Mouse (Mus musculus): Measurements from ENCODE around the gene Aldh6a1. TPM values are rescaled to one million over a fixed set of nuclear protein-coding genes. Genes with fewer than 3 reads are reported as not detected.

Aldh6a1 gene
- 100 to 1,000 TPM; 209 to 223 TPM for total RNA-seq (2021)
- long read RNA-seq, experiment 1, transcript Aldh6a1-201 (12 exons, 3,399 nt), result major isoform, 326 of 358 reads
- long read RNA-seq, experiment 1, partial matches to known transcripts, result 14 of 358 reads
- long read RNA-seq, experiment 1, other reads (novel, unspliced or antisense), result 18 of 358 reads
- long read RNA-seq, experiment 2, transcript Aldh6a1-201 (12 exons, 3,399 nt), result major isoform, 454 of 536 reads
- long read RNA-seq, experiment 2, partial matches to known transcripts, result 44 of 536 reads
- long read RNA-seq, experiment 2, other reads (novel, unspliced or antisense), result 38 of 536 reads

GRCm38 (mm10) chr12:84450718-84451646 lies at the start of gene Aldh6a1, which contains the start of gene Lin52:
Gene Aldh6a1 (minus strand): TSS chr12:84451004.
Gene Lin52 (plus strand): TSS chr12:84451422.
- DNase-seq (ENCODE audit: low spot score in 2 of 2), result peak; percentile 88 to 90

DNA sequence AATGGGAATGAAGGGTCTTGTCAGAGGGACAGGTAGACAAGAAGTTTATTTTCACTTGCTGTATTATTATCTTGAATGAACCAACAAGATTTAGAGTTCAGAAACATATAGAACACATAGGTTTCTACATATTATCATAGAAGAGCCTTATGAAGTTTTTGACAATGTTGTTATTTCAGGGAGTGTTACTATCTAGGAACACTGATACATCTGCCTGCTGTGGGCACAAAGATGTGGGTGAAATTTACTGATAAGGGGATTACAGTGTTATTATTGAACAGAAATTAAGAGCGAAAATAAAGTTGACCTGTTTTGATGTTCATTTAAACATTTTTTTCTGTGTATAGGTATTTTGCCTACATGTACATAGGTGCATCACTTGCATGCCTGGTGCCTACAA lies 46.0 kb upstream of the Aldh6a1 start:
- DNase-seq (ENCODE audit: low spot score in 2 of 2), result no peak

DNA sequence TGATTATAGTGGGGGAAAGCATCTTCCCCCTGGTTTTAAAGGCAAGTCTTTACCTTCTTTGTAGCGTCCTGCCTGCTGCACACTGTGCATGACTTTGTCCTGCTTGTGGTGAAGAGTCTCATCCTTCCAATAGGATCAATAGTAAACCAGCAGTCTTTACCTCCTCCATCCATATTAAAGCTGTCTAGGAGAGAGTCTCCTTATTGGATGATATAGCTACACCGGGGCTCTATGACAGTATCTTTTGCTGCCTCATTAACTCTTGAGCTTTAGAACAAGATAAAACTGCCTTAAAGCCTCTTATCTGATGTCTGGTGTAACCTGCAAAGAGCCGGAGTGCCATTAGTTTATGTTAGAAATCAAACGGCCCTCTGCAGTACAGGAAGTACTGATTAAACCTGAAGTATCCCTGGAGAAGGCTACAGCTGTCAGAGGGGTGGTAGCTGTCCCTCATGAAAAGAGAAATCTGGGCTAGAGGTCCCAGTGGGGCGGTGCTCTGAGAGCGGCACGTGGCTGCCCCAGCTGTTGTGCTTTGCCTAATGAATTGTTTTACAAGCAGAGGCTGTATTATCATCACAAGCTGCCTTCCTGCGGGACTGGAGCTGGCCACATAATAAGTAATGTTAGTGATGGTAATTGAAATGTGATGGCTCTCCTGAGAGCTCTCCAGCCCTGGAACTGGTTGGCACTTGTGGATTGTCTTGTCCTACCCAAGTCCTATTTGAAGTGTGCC lies 36.7 kb upstream of the Aldh6a1 start:
- no peak for DNase-seq (ENCODE audit: low spot score in 2 of 2)

GRCm38 (mm10) chr12:84482778-84483585 lies 32.2 kb upstream of the Aldh6a1 start:
- DNase-seq (ENCODE audit: low spot score in 2 of 2), result no peak

DNA sequence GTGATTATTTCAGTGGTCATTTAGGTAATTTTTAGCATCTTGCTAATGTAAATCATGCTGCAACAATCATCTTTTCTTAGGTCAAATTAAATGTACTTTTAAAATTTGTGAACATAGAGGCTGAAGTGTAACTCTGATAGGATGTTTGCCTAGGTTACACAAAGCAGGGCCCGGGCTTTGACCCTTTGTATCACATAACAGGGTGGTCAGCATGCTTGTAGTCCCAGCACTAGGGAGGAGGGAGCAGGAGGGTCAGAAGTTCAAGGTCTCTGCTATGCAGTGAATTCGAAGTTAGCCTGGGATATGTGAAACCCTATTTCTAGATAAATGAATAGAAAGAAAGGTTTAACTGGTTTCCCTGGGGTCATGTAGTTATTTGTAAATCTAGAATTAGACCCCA lies 30.4 kb upstream of the Aldh6a1 start:
- DNase-seq (ENCODE audit: low spot score in 2 of 2), result no peak

- no peak for DNase-seq (ENCODE audit: low spot score in 2 of 2)
Observed at GRCm38 (mm10) chr12:84478937-84479336, 28.1 kb upstream of the Aldh6a1 start.

GRCm38 (mm10) chr12:84468701-84469100 lies 17.9 kb upstream of the Aldh6a1 start:
- DNase-seq (ENCODE audit: low spot score in 2 of 2), result no peak

GRCm38 (mm10) chr12:84462856-84463255 lies 12.1 kb upstream of the Aldh6a1 start:
- no peak for DNase-seq (ENCODE audit: low spot score in 2 of 2)

DNA sequence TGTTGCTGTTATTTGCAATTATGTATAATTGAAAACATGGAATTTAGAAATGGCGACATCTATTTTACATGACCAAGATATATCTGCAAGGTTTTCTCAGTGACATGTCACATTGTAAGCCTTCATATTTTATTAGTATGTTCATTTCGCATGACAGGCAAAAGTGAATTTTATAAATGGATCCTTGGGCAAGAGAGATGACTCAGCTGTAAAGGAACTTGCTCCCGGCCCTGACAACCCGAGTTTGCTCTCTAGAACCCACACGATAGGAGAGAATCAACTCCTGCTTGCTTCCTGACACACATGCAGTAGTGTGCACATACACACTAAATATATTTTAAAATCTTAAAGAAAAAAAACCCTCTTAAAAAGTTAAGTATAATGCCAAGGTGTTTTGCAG lies 10.6 kb upstream of the Aldh6a1 start:
- no peak for DNase-seq (ENCODE audit: low spot score in 2 of 2)

- DNase-seq (ENCODE audit: low spot score in 2 of 2), result no peak
Observed at GRCm38 (mm10) chr12:84459845-84460244, 9.0 kb upstream of the Aldh6a1 start.

- no peak for DNase-seq (ENCODE audit: low spot score in 2 of 2)
Observed at GRCm38 (mm10) chr12:84456911-84457310, 6.1 kb upstream of the Aldh6a1 start.

DNA sequence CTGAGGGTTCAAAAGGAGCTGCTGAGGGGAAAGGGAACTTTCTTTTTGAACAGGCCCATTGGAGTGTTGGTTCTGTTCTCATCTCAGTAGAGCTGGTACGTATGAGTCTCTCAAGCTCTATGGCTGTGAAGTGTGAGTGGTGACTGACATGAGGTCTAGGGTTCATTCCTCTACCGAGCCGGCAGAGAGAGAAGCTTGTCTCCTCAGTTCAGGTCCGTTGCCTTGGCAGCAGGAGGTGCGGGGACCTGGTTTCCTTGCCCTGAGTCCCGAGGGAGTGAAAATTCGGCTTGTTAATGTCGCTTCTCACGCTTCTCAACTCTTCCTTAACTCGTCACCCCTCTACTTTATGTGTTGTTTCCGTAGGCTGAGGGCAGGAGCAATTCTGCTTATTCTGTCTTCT lies 997 bp upstream of the Aldh6a1 start:
- no peak for DNase-seq (ENCODE audit: low spot score in 2 of 2)

DNA sequence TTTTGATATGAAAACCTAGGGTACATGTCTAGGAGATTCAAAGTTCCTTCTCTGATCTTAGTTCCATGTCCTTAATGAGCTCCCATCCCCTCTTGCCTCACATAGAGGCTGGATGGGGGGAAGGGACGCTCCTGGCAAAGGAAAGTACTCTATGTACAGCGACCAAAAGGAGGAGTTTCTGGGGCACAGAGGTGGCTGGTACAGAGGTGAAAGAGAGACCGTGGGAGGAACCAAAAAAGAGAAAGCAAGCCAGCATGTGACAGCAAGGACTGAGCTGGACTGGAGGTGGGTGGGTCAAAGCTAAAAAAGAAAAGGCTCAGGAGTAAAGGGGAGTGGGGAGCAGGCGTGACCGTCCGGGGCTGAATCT lies 470 bp downstream of the Aldh6a1 start:
- no peak for DNase-seq (ENCODE audit: low spot score in 2 of 2)

- DNase-seq (ENCODE audit: low spot score in 2 of 2), result no peak
Observed at GRCm38 (mm10) chr12:84449887-84450286, 917 bp downstream of the Aldh6a1 start.

DNA sequence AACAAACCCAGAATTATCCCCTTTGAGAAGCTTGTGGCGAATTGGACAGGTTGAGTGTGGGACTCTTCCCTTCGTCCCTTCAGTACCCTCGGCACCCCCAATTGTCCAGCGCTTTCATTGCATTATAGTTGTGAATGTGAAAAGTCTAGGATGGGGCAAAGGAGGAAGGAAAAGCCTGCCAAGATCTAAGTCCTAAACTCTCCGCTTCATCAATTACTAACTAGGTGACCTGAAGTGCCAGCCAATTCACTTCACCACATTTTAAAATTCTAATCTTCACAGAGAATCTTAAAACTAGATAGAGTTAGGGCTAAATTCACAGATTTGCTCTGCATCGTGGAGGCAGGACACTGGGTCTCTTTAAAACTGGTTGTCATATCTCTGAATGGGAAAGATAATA lies 2.6 kb downstream of the Aldh6a1 start:
- no peak for DNase-seq (ENCODE audit: low spot score in 2 of 2)

DNA sequence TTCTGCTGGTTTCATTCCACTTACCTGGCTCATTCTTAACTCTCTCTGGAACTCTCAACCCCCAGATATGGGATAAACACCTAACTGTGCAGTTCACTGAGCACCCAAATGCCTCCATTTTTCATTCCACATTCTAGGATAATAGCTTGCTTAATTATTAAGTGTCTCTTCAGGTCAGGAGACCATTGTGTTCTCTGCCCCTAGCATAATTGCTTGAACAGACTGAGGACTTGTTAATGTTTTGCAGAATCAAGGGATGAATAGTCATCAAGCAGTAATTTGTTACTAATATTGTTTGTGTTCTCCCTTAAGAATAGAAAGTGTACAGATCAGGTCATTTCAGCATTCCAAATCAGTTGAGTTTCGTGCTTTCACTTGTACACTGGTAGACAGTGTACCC lies 3.4 kb downstream of the Aldh6a1 start:
- no peak for DNase-seq (ENCODE audit: low spot score in 2 of 2)

- no peak for DNase-seq (ENCODE audit: low spot score in 2 of 2)
Observed at GRCm38 (mm10) chr12:84442526-84442925, 8.3 kb downstream of the Aldh6a1 start.

GRCm38 (mm10) chr12:84438697-84439096 lies 12.1 kb downstream of the Aldh6a1 start:
- DNase-seq (ENCODE audit: low spot score in 2 of 2), result no peak

DNA sequence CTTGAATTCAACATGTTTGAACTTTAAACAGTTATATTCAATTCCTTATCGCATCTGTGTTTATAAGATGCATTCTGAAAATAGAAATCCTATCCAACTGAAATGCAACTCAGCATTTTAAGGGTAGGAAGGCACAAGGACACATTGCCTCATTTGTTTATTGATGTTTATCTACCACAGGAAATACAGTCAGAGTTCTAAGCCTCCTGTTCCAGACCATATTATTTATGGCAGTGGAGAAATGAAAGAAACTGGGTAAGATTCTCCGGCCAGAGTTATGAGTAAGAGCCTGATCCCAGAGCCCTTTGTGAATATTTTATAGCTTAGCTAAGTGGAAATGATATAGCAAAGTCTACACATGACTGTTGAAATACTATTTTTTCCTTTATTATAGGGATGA lies 21.0 kb downstream of the Aldh6a1 start:
- no peak for DNase-seq (ENCODE audit: low spot score in 2 of 2)

- no peak for DNase-seq (ENCODE audit: low spot score in 2 of 2)
Observed at GRCm38 (mm10) chr12:84423990-84424389, 26.8 kb downstream of the Aldh6a1 start.

DNA sequence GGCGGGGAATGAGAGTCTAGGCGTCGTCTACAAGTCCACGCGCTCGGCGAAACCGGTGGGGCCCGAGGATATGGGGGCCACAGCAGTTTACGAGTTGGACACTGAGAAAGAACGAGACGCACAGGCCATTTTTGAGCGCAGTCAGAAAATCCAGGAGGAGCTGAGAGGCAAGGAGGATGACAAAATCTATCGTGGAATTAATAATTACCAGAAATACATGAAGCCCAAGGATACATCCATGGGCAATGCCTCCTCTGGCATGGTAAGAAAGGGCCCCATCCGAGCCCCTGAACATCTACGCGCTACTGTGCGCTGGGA lies 33.2 kb downstream of the Aldh6a1 start:
- no peak for DNase-seq (ENCODE audit: low spot score in 2 of 2)
